22 mouse cellular contexts compared by ENCODE assay signal in the genomic region with DNA sequence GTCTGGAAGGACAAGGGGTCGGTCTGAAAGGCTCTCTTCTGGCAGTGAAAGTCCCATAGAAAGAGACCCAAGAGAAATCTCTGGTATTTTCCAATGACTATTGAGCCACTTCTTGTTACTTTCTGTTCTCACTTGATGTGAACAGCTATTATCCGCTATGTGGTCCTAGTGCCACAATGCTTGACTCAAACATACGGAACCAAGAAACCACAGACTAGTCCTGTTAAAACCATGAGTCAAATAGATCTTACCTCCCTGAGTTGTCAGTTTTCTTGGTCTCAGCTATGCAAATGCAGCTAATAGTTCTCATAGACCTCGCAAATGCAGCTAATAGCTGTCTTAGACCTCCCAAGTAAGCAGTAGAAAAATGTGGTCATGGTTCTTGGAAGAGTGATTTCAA. TPM values are rescaled to one million over a fixed set of nuclear protein-coding genes. Genes with fewer than 3 reads are reported as not detected.
DNase-seq lines count a peak whose midpoint lies in the region; ATAC-seq lines count a peak whose summit lies in the region.
"Had no signal": no experiment of that assay in that cellular context is flagged by ENCODE, and none has a peak within 500 bp of the region (broad histone marks: within the 10 kb centered on the region; RNA-seq: fewer than 3 reads in every experiment).

No protein-coding gene starts in this region.

- peak; percentile 60 for ATAC-seq in activated CD4-positive, CD25-positive, alpha-beta regulatory T cell, adult 4 months
- ATAC-seq: forebrain, embryonic 13.5 days; forebrain, postnatal 0 days; hindbrain, embryonic 16.5 days; intestine, postnatal 0 days had no signal

- no peaks in the 10 kb centered on the region for H3K9me3 ChIP-seq in limb, embryonic 10.5 days (replicated peaks)
- no peaks in the 10 kb centered on the region for H3K9me3 ChIP-seq in embryonic facial prominence, embryonic 10.5 days
- H3K9me3 ChIP-seq: forebrain, embryonic 13.5 days; G1E; heart, embryonic 12.5 days; hindbrain, embryonic 12.5 days had no signal

- no peaks in the 10 kb centered on the region for H3K36me3 ChIP-seq in limb, embryonic 10.5 days
- no peaks in the 10 kb centered on the region for H3K36me3 ChIP-seq in embryonic facial prominence, embryonic 10.5 days (replicated peaks)
- H3K36me3 ChIP-seq: G1E; heart, embryonic 12.5 days; hindbrain, embryonic 12.5 days had no signal

- peak; percentile 47 for DNase-seq in CD4-positive helper T cell, adult 2 months (ENCODE audit: low read depth, low spot score)
- peak; percentile 56 for DNase-seq in induced T-regulatory cell, adult 2 months (ENCODE audit: low read depth)
- no peak for DNase-seq in limb, embryonic 10.5 days (ENCODE audit: low spot score)
- DNase-seq in kidney, adult 9 months: no peak
- DNase-seq in kidney, adult 8-10 months: no peak
- DNase-seq in embryonic facial prominence, embryonic 10.5 days (ENCODE audit: low spot score): no peak
- DNase-seq: adrenal gland, postnatal 10 days; B cell, adult 2 months; cerebellum, adult 11-12 months; cerebellum, adult 9-10 months; cerebellum, postnatal 25 days; forebrain, postnatal 0 days; gastrocnemius, postnatal 14 days had no signal

- H3K27me3 ChIP-seq in limb, embryonic 10.5 days (ENCODE audit: low read depth, poor library complexity, severe bottlenecking): no peaks in the 10 kb centered on the region
- no peaks in the 10 kb centered on the region for H3K27me3 ChIP-seq in embryonic facial prominence, embryonic 10.5 days (replicated peaks; ENCODE audit: low read depth, poor library complexity, severe bottlenecking)
- H3K27me3 ChIP-seq: hindbrain, embryonic 12.5 days had no signal

- no peaks in the 10 kb centered on the region for H3K4me1 ChIP-seq in limb, embryonic 10.5 days
- H3K4me1 ChIP-seq in embryonic facial prominence, embryonic 10.5 days: no peaks in the 10 kb centered on the region
- H3K4me1 ChIP-seq: forebrain, embryonic 13.5 days; hindbrain, embryonic 12.5 days had no signal

- H3K27ac ChIP-seq in limb, embryonic 10.5 days: no peak overlapping the region
- no peak overlapping the region for H3K27ac ChIP-seq in embryonic facial prominence, embryonic 10.5 days (replicated peaks)
- H3K27ac ChIP-seq: forebrain, embryonic 13.5 days; hindbrain, embryonic 12.5 days had no signal

- H3K4me3 ChIP-seq in limb, embryonic 10.5 days: no peak overlapping the region
- H3K4me3 ChIP-seq in embryonic facial prominence, embryonic 10.5 days: no peak overlapping the region
- H3K4me3 ChIP-seq: forebrain, embryonic 13.5 days; heart, embryonic 12.5 days; hindbrain, embryonic 12.5 days had no signal

- 92% methylated on average over 4 of the region's 4 CpGs for WGBS in limb, embryonic 10.5 days
- WGBS in embryonic facial prominence, embryonic 10.5 days: 93% methylated on average over 4 of the region's 4 CpGs

RNA-seq across cellular contexts. Expression of gene Bmp10, which starts 18.4 kb away (rescaled TPM):
- not detected for polyA plus RNA-seq in activated CD4-positive, CD25-positive, alpha-beta regulatory T cell, adult 4 months (2017; shearing (Covaris generic))
- not detected in 2 replicates for polyA plus RNA-seq in limb, embryonic 10.5 days (2016; fragmentation: Nextera tagmentation; extraction: Ambion mirVana)
- polyA plus RNA-seq in embryonic facial prominence, embryonic 10.5 days (2016; fragmentation: Nextera tagmentation; extraction: Ambion mirVana): not detected in 2 replicates
- polyA plus RNA-seq: embryonic facial prominence, embryonic 14.5 days; forebrain, embryonic 13.5 days; forebrain, postnatal 0 days; G1E; gonadal fat pad, adult 2 months; hindbrain, embryonic 12.5 days; hindbrain, embryonic 16.5 days; intestine, postnatal 0 days had no signal

RNA-seq across cellular contexts. Expression of gene Gkn3, which starts 58.5 kb away (rescaled TPM):
- not detected for polyA plus RNA-seq in activated CD4-positive, CD25-positive, alpha-beta regulatory T cell, adult 4 months (2017; shearing (Covaris generic))
- not detected in 2 replicates for polyA plus RNA-seq in limb, embryonic 10.5 days (2016; fragmentation: Nextera tagmentation; extraction: Ambion mirVana)
- polyA plus RNA-seq in embryonic facial prominence, embryonic 10.5 days (2016; fragmentation: Nextera tagmentation; extraction: Ambion mirVana): not detected in 2 replicates
- polyA plus RNA-seq: forebrain, embryonic 13.5 days; G1E had no signal

Comparison
In these comparisons a context has a peak if more than half of its experiments do, and no peak if none do; other contexts are left out.
1. DNase-seq: peak in CD4-positive helper T cell, adult 2 months (single experiment) and induced T-regulatory cell, adult 2 months (single experiment); none in limb, embryonic 10.5 days (single experiment), kidney, adult 9 months (single experiment), kidney, adult 8-10 months (0 of 2) and embryonic facial prominence, embryonic 10.5 days (single experiment).